Mouse (Mus musculus): Measurements from ENCODE around the gene Gm11992.

GRCm38 (mm10) chr11:9010853-9011339, 37.5 kb upstream of the Gm11992 start, which contains the start of gene Hus1:
- TF ChIP-seq CTCF (IDR thresholded peaks at IDR 0.05; ENCODE audit: extremely low read depth, insufficient read depth, low read length) (no peak), POLR2A (IDR thresholded peaks at IDR 0.05; ENCODE audit: extremely low read depth, insufficient read depth, low read length) (peak; percentile 66)

Data from cortical plate, adult 2 months (tissue).